Mouse (Mus musculus) erythroblast, embryonic 14.5 days (primary cell): ENCODE results near the gene N4bp1.

Source experiments
- GATA1 ChIP-seq: IDR thresholded peaks from 2 replicates; pipeline ENCODE4 v1.6.1; 2012; ENCODE audit warnings: low read length, inconsistent platforms, mixed read lengths
- TAL1 ChIP-seq: IDR thresholded peaks from 3 replicates; pipeline ENCODE4 v1.6.1; 2012; ENCODE audit warnings: low read length, inconsistent platforms, mixed read lengths

DNA sequence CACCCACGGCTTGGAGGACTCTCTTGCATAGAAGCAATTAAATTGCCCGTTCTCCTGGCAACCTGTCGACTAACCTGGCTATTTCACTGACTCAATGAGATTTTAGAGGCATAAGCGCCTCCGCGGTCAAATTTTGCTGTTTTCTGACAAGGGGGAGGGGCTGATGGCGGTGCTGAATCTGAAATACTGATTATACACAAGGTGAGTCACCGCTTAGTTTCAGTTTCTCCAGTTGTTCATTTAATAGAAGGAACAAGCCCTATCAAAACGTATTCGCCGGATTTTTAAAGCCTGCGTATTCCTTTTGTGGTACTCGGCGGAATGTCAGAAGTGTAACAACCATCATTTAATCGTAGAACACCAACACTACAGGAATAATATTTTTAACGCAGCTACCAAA, 991 bp downstream of the N4bp1 start:
- no peak for TF ChIP-seq TAL1
- no peak for TF ChIP-seq GATA1
